ENCODE assay signal across 8 mouse cellular contexts in the genomic region with DNA sequence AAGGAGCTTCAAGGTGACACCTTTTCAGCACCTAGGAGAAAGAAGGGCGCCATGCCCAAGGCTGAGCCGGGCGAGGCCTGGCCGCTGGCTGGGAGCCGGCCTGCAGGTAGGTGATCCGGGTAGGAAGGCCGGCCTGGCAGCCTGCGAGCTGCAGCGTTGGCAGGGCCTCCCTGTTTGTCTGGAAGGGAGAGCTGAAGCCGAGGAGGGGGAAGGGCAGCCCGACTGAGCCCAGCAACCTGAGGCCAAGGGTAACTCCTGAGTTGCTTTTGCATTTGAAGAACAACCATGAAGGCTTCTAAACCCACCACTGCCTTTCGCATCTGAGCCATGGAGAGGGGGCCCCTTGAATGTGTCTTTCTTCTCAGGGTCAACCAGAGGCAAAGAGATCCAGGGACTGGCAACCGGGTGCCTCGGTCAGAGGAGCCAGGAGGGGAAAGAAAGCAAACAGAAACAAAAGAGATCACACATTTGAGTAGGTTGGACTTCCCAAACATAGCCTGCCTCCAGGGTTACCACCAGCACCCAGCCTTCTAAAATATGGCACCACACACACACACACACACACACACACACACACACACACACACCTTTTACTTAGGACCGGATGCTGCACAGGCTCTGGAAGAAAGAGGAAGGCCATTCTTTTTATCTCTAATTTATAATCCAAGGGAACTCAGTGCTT. TPM values are rescaled to one million over a fixed set of nuclear protein-coding genes. Genes with fewer than 3 reads are reported as not detected.
DNase-seq lines count a peak whose midpoint lies in the region; ATAC-seq lines count a peak whose summit lies in the region.

No protein-coding gene starts in this region.

- peaks cover 97% of the 10 kb centered on the region for H3K4me1 ChIP-seq in embryonic facial prominence, embryonic 13.5 days
- peaks cover 74 to 93% of the 10 kb centered on the region in 2 experiments for H3K4me1 ChIP-seq in heart, embryonic 14.5 days (ENCODE audit: control insufficient read depth in 2 of 2, insufficient read depth in 2 of 2, low read length in 2 of 2)
- peaks cover 96% of the 10 kb centered on the region for H3K4me1 ChIP-seq in kidney, embryonic 16.5 days (ENCODE audit: insufficient read depth, low read length)
- peaks cover 92% of the 10 kb centered on the region for H3K4me1 ChIP-seq in lung, embryonic 16.5 days (replicated peaks; ENCODE audit: control insufficient read depth, insufficient read depth, low read length)
- H3K4me1 ChIP-seq in stomach, embryonic 15.5 days: peaks cover 88% of the 10 kb centered on the region

- no peaks in the 10 kb centered on the region for H3K27me3 ChIP-seq in embryonic facial prominence, embryonic 13.5 days
- no peaks in the 10 kb centered on the region for H3K27me3 ChIP-seq in heart, embryonic 14.5 days (ENCODE audit: control insufficient read depth, insufficient read depth, low read length)
- H3K27me3 ChIP-seq in kidney, embryonic 16.5 days (ENCODE audit: insufficient read depth, low read length): no peaks in the 10 kb centered on the region
- H3K27me3 ChIP-seq in lung, embryonic 16.5 days (ENCODE audit: control insufficient read depth, insufficient read depth, low read depth, low read length): no peaks in the 10 kb centered on the region
- H3K27me3 ChIP-seq in stomach, embryonic 15.5 days (replicated peaks): no peaks in the 10 kb centered on the region

- no peak for ATAC-seq in embryonic facial prominence, embryonic 13.5 days (ENCODE audit: insufficient number of reproducible peaks, insufficient read depth, low FRiP score, low TSS enrichment, low read depth)
- ATAC-seq in heart, embryonic 14.5 days (ENCODE audit: insufficient number of reproducible peaks, insufficient read depth, low FRiP score, low read depth): peak; percentile 13; the same call in 1 of the 2 replicates
- no peak for ATAC-seq in kidney, embryonic 16.5 days (ENCODE audit: low FRiP score, low TSS enrichment)
- ATAC-seq in lung, embryonic 16.5 days (ENCODE audit: low read depth): peak; percentile 17; the same call in 1 of the 2 replicates
- ATAC-seq in stomach, embryonic 15.5 days (ENCODE audit: insufficient read depth, low FRiP score, low read depth): peak; percentile 44; the same call in 1 of the 2 replicates
- ATAC-seq in megakaryocyte-erythroid progenitor cell, adult 5-6 weeks (replicated peaks; ENCODE audit: low FRiP score, low TSS enrichment, poor library complexity, severe bottlenecking): no peak

- DNase-seq in urinary bladder, adult 2 months (ENCODE audit: low spot score): peak; percentile 68
- DNase-seq in urinary bladder, postnatal 25 days (ENCODE audit: low spot score): no peak

- WGBS in embryonic facial prominence, embryonic 13.5 days: 8% methylated on average over 15 of the region's 15 CpGs
- 13% methylated on average over 15 of the region's 15 CpGs for WGBS in heart, embryonic 14.5 days
- 8% methylated on average over 15 of the region's 15 CpGs for WGBS in kidney, embryonic 16.5 days
- 10% methylated on average over 15 of the region's 15 CpGs for WGBS in lung, embryonic 16.5 days
- WGBS in stomach, embryonic 15.5 days: 13% methylated on average over 15 of the region's 15 CpGs

- H3K9ac ChIP-seq in embryonic facial prominence, embryonic 13.5 days: peak overlapping the region; percentile 63
- H3K9ac ChIP-seq in heart, embryonic 14.5 days (ENCODE audit: low read length): peak overlapping the region; percentile 70
- H3K9ac ChIP-seq in kidney, embryonic 16.5 days (replicated peaks; ENCODE audit: low read length): peak overlapping the region; percentile 71
- H3K9ac ChIP-seq in lung, embryonic 16.5 days (ENCODE audit: low read length): peak overlapping the region; percentile 66
- H3K9ac ChIP-seq in stomach, embryonic 15.5 days: no peak overlapping the region

- peak overlapping the region; percentile 67 for H3K4me2 ChIP-seq in embryonic facial prominence, embryonic 13.5 days
- H3K4me2 ChIP-seq in heart, embryonic 14.5 days (ENCODE audit: low read length): peak overlapping the region; percentile 65
- H3K4me2 ChIP-seq in kidney, embryonic 16.5 days (replicated peaks; ENCODE audit: low read depth, low read length): peak overlapping the region; percentile 80
- H3K4me2 ChIP-seq in lung, embryonic 16.5 days (ENCODE audit: low read depth, low read length): peak overlapping the region; percentile 45
- H3K4me2 ChIP-seq in stomach, embryonic 15.5 days: peak overlapping the region; percentile 71

- H3K4me3 ChIP-seq in embryonic facial prominence, embryonic 13.5 days: peak overlapping the region; percentile 12; the same call in 1 of the 2 replicates
- H3K4me3 ChIP-seq in heart, embryonic 14.5 days (ENCODE audit: control insufficient read depth in 1 of 2, insufficient read depth in 1 of 2, low read depth in 1 of 2, low read length in 2 of 2): peak overlapping the region in 1 of 2 experiments; percentile 5; a peak in 1 of 4 replicates
- peak overlapping the region; percentile 24 for H3K4me3 ChIP-seq in kidney, embryonic 16.5 days (ENCODE audit: low read length)
- H3K4me3 ChIP-seq in lung, embryonic 16.5 days (ENCODE audit: low read length): 0 out of 2 replicates have a peak overlapping the region, but pooled peaks have one; percentile 1
- no peak overlapping the region; the same call in 1 of the 2 replicates for H3K4me3 ChIP-seq in stomach, embryonic 15.5 days (replicated peaks)

- peak overlapping the region; percentile 100 for H3K27ac ChIP-seq in embryonic facial prominence, embryonic 13.5 days
- H3K27ac ChIP-seq in heart, embryonic 14.5 days (replicated peaks in 1 of 2; ENCODE audit: control insufficient read depth in 1 of 2, insufficient read depth in 1 of 2, low read depth in 2 of 2, low read length in 2 of 2): peak overlapping the region; percentile 72 to 99
- H3K27ac ChIP-seq in kidney, embryonic 16.5 days (ENCODE audit: low read length): peak overlapping the region; percentile 100
- peak overlapping the region; percentile 100 for H3K27ac ChIP-seq in lung, embryonic 16.5 days (ENCODE audit: low read length)
- peak overlapping the region; percentile 100 for H3K27ac ChIP-seq in stomach, embryonic 15.5 days

- no peaks in the 10 kb centered on the region for H3K9me3 ChIP-seq in embryonic facial prominence, embryonic 13.5 days
- H3K9me3 ChIP-seq in heart, embryonic 14.5 days (ENCODE audit: control insufficient read depth, low read length): no peaks in the 10 kb centered on the region
- no peaks in the 10 kb centered on the region for H3K9me3 ChIP-seq in kidney, embryonic 16.5 days (ENCODE audit: low read length)
- H3K9me3 ChIP-seq in lung, embryonic 16.5 days (ENCODE audit: control insufficient read depth, low read length): no peaks in the 10 kb centered on the region
- no peaks in the 10 kb centered on the region for H3K9me3 ChIP-seq in stomach, embryonic 15.5 days

- H3K36me3 ChIP-seq in embryonic facial prominence, embryonic 13.5 days: 0 out of 2 replicates have a peak, but pooled peaks cover 7% of the 10 kb centered on the region
- H3K36me3 ChIP-seq in heart, embryonic 14.5 days (ENCODE audit: control insufficient read depth, insufficient read depth, low read length): peaks cover 23% of the 10 kb centered on the region
- no peaks in the 10 kb centered on the region for H3K36me3 ChIP-seq in kidney, embryonic 16.5 days (ENCODE audit: insufficient read depth, low read length)
- no peaks in the 10 kb centered on the region for H3K36me3 ChIP-seq in lung, embryonic 16.5 days (ENCODE audit: control insufficient read depth, insufficient read depth, low read length)
- no peaks in the 10 kb centered on the region for H3K36me3 ChIP-seq in stomach, embryonic 15.5 days

RNA-seq across cellular contexts. Expression of gene Zmynd8, which starts 18.2 kb away (rescaled TPM):
- 35.3 and 46.7 TPM in 2 replicates for polyA plus RNA-seq in urinary bladder, adult 2 months (2012; rRNA removed)
- polyA plus RNA-seq in embryonic facial prominence, embryonic 13.5 days (2015; fragmentation: Nextera tagmentation; extraction: Ambion mirVana): 61.4 and 62.3 TPM in 2 replicates
- 35.9 and 38.0 TPM in 2 replicates for polyA plus RNA-seq in heart, embryonic 14.5 days (2014; fragmentation: Nextera tagmentation; extraction: Ambion mirVana)
- polyA plus RNA-seq in kidney, embryonic 16.5 days (2015; fragmentation: Nextera tagmentation; extraction: Ambion mirVana): 58.2 and 69.4 TPM in 2 replicates
- polyA plus RNA-seq in lung, embryonic 16.5 days (2015; fragmentation: Nextera tagmentation; extraction: Ambion mirVana): 40.6 and 48.7 TPM in 2 replicates
- polyA plus RNA-seq in stomach, embryonic 15.5 days (2015; fragmentation: Nextera tagmentation; extraction: Ambion mirVana): 53.6 and 54.5 TPM in 2 replicates
- 70.9 and 80.1 TPM in 2 replicates for total RNA-seq in megakaryocyte-erythroid progenitor cell, adult 5-6 weeks (2014; fragmentation: Nextera tagmentation)
- 27.2 and 42.9 TPM in 2 replicates for total RNA-seq in megakaryocyte-erythroid progenitor cell, adult 5-6 weeks (2017)

Comparison
In these comparisons a context has a peak if more than half of its experiments do, and no peak if none do; other contexts are left out.
1. ATAC-seq: peak in heart, embryonic 14.5 days (single experiment), lung, embryonic 16.5 days (single experiment) and stomach, embryonic 15.5 days (single experiment); none in embryonic facial prominence, embryonic 13.5 days (single experiment), kidney, embryonic 16.5 days (single experiment) and megakaryocyte-erythroid progenitor cell, adult 5-6 weeks (single experiment).
2. Peak in every context shown above with its lines, with median percentiles within 50 percentile points of each other: H3K27ac ChIP-seq and H3K4me2 ChIP-seq.